9 mouse cellular contexts compared by ENCODE assay signal in genomic region chr2:110210508-110211496, GRCm38 (mm10).
DNase-seq lines count a peak whose midpoint lies in the region; ATAC-seq and TF ChIP-seq lines count a peak whose summit lies in the region.
"Had no signal": no experiment of that assay in that cellular context is flagged by ENCODE, and none has a peak within 500 bp of the region (broad histone marks: within the 10 kb centered on the region; RNA-seq: fewer than 3 reads in every experiment).

No protein-coding gene starts in this region.

- H3K9ac ChIP-seq in heart, embryonic 11.5 days (ENCODE audit: low read depth, low read length), result no peak overlapping the region
- H3K9ac ChIP-seq in heart, postnatal 0 days (replicated peaks; ENCODE audit: low read depth, low read length), result no peak overlapping the region
- H3K9ac ChIP-seq in stomach, postnatal 0 days (ENCODE audit: low read length), result no peak overlapping the region
- H3K9ac ChIP-seq in forebrain, embryonic 12.5 days, result no peak overlapping the region

- no peak for TF ChIP-seq CTCF in heart, postnatal 0 days (IDR thresholded peaks at IDR 0.05; ENCODE audit: low read depth)
- TF ChIP-seq CTCF in stomach, postnatal 0 days (IDR thresholded peaks at IDR 0.05; ENCODE audit: low read depth), result no peak

- 80% methylated on average over 8 of the region's 8 CpGs for WGBS in heart, embryonic 11.5 days (ENCODE audit: insufficient replicate concordance)
- WGBS in heart, postnatal 0 days, result 70% methylated on average over 8 of the region's 8 CpGs
- WGBS in stomach, postnatal 0 days, result 47% methylated on average over 8 of the region's 8 CpGs
- 86% methylated on average over 8 of the region's 8 CpGs for WGBS in forebrain, embryonic 12.5 days

- H3K27me3 ChIP-seq in heart, embryonic 11.5 days (ENCODE audit: control insufficient read depth, insufficient read depth, low read length), result no peaks in the 10 kb centered on the region
- H3K27me3 ChIP-seq in heart, postnatal 0 days (ENCODE audit: control insufficient read depth, insufficient read depth, low read length), result no peaks in the 10 kb centered on the region
- H3K27me3 ChIP-seq in stomach, postnatal 0 days (ENCODE audit: control insufficient read depth, insufficient read depth, low read length), result no peaks in the 10 kb centered on the region
- H3K27me3 ChIP-seq in forebrain, embryonic 12.5 days, result no peaks in the 10 kb centered on the region

- H3K27ac ChIP-seq in heart, embryonic 11.5 days (ENCODE audit: low read depth, low read length), result no peak overlapping the region
- H3K27ac ChIP-seq in heart, postnatal 0 days (ENCODE audit: low read depth), result peak overlapping the region; percentile 47
- H3K27ac ChIP-seq in stomach, postnatal 0 days (replicated peaks), result peak overlapping the region; percentile 71
- H3K27ac ChIP-seq in forebrain, embryonic 12.5 days, result no peak overlapping the region

- TF ChIP-seq EP300 in heart, postnatal 0 days (IDR thresholded peaks at IDR 0.05; ENCODE audit: low read depth), result no peak
- no peak for TF ChIP-seq EP300 in stomach, postnatal 0 days (optimal IDR thresholded peaks at IDR 0.05)

- H3K9me3 ChIP-seq in heart, embryonic 11.5 days (replicated peaks; ENCODE audit: control insufficient read depth, low read length), result no peaks in the 10 kb centered on the region
- no peaks in the 10 kb centered on the region for H3K9me3 ChIP-seq in heart, postnatal 0 days (replicated peaks; ENCODE audit: control insufficient read depth, low read length)
- no peaks in the 10 kb centered on the region for H3K9me3 ChIP-seq in stomach, postnatal 0 days (ENCODE audit: control insufficient read depth, low read length)
- no peaks in the 10 kb centered on the region for H3K9me3 ChIP-seq in forebrain, embryonic 12.5 days

- DNase-seq in heart, adult 11 months, result peak; percentile 97
- DNase-seq in brain, embryonic 18.5 days (ENCODE audit: low read depth, low spot score), result peak; percentile 40
- DNase-seq in heart, postnatal 0 days (ENCODE audit: low spot score), result peak; percentile 46
- DNase-seq in layer of hippocampus, postnatal 10 days (ENCODE audit: low spot score in 2 of 2), result peak; percentile 39 to 60
- no peak for DNase-seq in stomach, postnatal 0 days (ENCODE audit: low spot score)
- no peak for DNase-seq in yolk sac, embryonic 10.5 days (ENCODE audit: low spot score)

- H3K36me3 ChIP-seq in heart, embryonic 11.5 days (ENCODE audit: control insufficient read depth, insufficient read depth, low read length), result no peaks in the 10 kb centered on the region
- no peaks in the 10 kb centered on the region for H3K36me3 ChIP-seq in heart, postnatal 0 days (replicated peaks; ENCODE audit: control insufficient read depth, insufficient read depth, low read length)
- no peaks in the 10 kb centered on the region for H3K36me3 ChIP-seq in stomach, postnatal 0 days (ENCODE audit: control insufficient read depth, insufficient read depth, low read length)
- no peaks in the 10 kb centered on the region for H3K36me3 ChIP-seq in forebrain, embryonic 12.5 days (replicated peaks)

- H3K4me1 ChIP-seq in heart, embryonic 11.5 days (ENCODE audit: control insufficient read depth, insufficient read depth, low read length), result no peaks in the 10 kb centered on the region
- H3K4me1 ChIP-seq in heart, postnatal 0 days (ENCODE audit: control insufficient read depth, insufficient read depth), result peaks cover 3% of the 10 kb centered on the region; the same call in 1 of the 2 replicates
- H3K4me1 ChIP-seq in stomach, postnatal 0 days (replicated peaks; ENCODE audit: control insufficient read depth, insufficient read depth), result peaks cover 6% of the 10 kb centered on the region; the same call in 1 of the 2 replicates
- H3K4me1 ChIP-seq in forebrain, embryonic 12.5 days, result no peaks in the 10 kb centered on the region

- no peak overlapping the region for H3K4me2 ChIP-seq in heart, embryonic 11.5 days
- H3K4me2 ChIP-seq in heart, postnatal 0 days (ENCODE audit: low read depth, low read length), result no peak overlapping the region
- no peak overlapping the region for H3K4me2 ChIP-seq in stomach, postnatal 0 days (replicated peaks; ENCODE audit: low read depth)
- H3K4me2 ChIP-seq in forebrain, embryonic 12.5 days, result no peak overlapping the region

- ATAC-seq in heart, embryonic 11.5 days (replicated peaks; ENCODE audit: insufficient number of reproducible peaks, low FRiP score, low TSS enrichment), result no peak
- peak; percentile 82 for ATAC-seq in heart, postnatal 0 days (ENCODE audit: insufficient read depth, low read depth)
- peak; percentile 82 for ATAC-seq in stomach, postnatal 0 days (ENCODE audit: low FRiP score, low TSS enrichment)
- ATAC-seq in forebrain, embryonic 12.5 days (ENCODE audit: low FRiP score), result no peak

- H3K4me3 ChIP-seq in heart, embryonic 11.5 days (ENCODE audit: low read depth, low read length), result no peak overlapping the region
- no peak overlapping the region for H3K4me3 ChIP-seq in heart, postnatal 0 days (ENCODE audit: low read depth, low read length)
- H3K4me3 ChIP-seq in stomach, postnatal 0 days (ENCODE audit: low read depth, low read length), result no peak overlapping the region
- no peak overlapping the region for H3K4me3 ChIP-seq in forebrain, embryonic 12.5 days (replicated peaks)
- H3K4me3 ChIP-seq: myocyte had no signal

Comparison
In these comparisons a context has a peak if more than half of its experiments do, and no peak if none do; other contexts are left out.
1. ATAC-seq: peak in heart, postnatal 0 days (single experiment) and stomach, postnatal 0 days (single experiment); none in heart, embryonic 11.5 days (single experiment) and forebrain, embryonic 12.5 days (single experiment).
2. H3K27ac ChIP-seq: peak in heart, postnatal 0 days (single experiment) and stomach, postnatal 0 days (single experiment); none in heart, embryonic 11.5 days (single experiment) and forebrain, embryonic 12.5 days (single experiment).
3. DNase-seq: peak in heart, adult 11 months (single experiment), brain, embryonic 18.5 days (single experiment), heart, postnatal 0 days (single experiment) and layer of hippocampus, postnatal 10 days (2 of 2); none in stomach, postnatal 0 days (single experiment) and yolk sac, embryonic 10.5 days (single experiment).